Comparison of ENCODE assay signal across 15 mouse cellular contexts in the genomic region with DNA sequence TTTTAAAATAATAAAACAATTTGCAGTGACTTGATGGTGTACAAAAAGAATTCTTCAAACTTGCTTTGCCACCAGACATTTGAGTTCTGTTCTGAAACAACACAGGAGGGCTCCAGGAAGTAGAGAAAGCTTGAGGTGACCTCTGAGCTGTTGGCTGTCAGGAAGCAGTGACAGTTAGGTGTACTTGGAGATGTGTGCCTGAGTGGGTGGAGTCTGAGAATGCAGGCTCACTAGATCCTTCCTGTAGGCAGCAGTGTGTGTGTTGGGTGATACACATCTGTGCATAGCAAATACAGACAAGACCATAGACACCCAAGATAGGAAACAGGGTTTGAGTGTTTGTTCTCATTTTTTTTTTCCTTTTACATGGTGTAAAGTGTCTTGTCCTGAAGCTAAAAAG. TPM values are rescaled to one million over a fixed set of nuclear protein-coding genes. Genes with fewer than 3 reads are reported as not detected.
DNase-seq lines count a peak whose midpoint lies in the region; ATAC-seq and TF ChIP-seq lines count a peak whose summit lies in the region.
"Had no signal": no experiment of that assay in that cellular context is flagged by ENCODE, and none has a peak within 500 bp of the region (broad histone marks: within the 10 kb centered on the region; RNA-seq: fewer than 3 reads in every experiment).

No protein-coding gene starts in this region.

- no peak overlapping the region for H3K4me2 ChIP-seq in intestine, embryonic 15.5 days (replicated peaks)
- H3K4me2 ChIP-seq in intestine, postnatal 0 days (replicated peaks; ENCODE audit: low read depth), result no peak overlapping the region

- ATAC-seq in intestine, embryonic 15.5 days, result peak; percentile 63; the same call in 1 of the 2 replicates
- no peak for ATAC-seq in intestine, postnatal 0 days
- ATAC-seq in common myeloid progenitor, adult 5-6 weeks (replicated peaks; ENCODE audit: low read depth, poor library complexity, severe bottlenecking), result peak; percentile 54
- no peak for ATAC-seq in monocyte, adult 5-6 weeks (replicated peaks; ENCODE audit: insufficient number of reproducible peaks, low FRiP score, low TSS enrichment, poor library complexity, severe bottlenecking)
- ATAC-seq: forebrain, embryonic 16.5 days had no signal

- no peaks in the 10 kb centered on the region for H3K4me1 ChIP-seq in intestine, embryonic 15.5 days (replicated peaks)
- H3K4me1 ChIP-seq in intestine, postnatal 0 days (replicated peaks; ENCODE audit: control insufficient read depth, insufficient read depth, low read length), result no peaks in the 10 kb centered on the region
- H3K4me1 ChIP-seq in lung, adult 2 months (ENCODE audit: control insufficient read depth, insufficient read depth, low read length), result no peaks in the 10 kb centered on the region

- H3K9ac ChIP-seq in intestine, embryonic 15.5 days, result no peak overlapping the region
- H3K9ac ChIP-seq in intestine, postnatal 0 days (ENCODE audit: low read depth, low read length), result no peak overlapping the region

- no peak for TF ChIP-seq CTCF in intestine, postnatal 0 days (IDR thresholded peaks at IDR 0.05; ENCODE audit: low read depth)
- no peak for TF ChIP-seq CTCF in lung, adult 2 months (IDR thresholded peaks at IDR 0.05; ENCODE audit: insufficient read depth, low read length)

- no peaks in the 10 kb centered on the region for H3K36me3 ChIP-seq in intestine, embryonic 15.5 days
- no peaks in the 10 kb centered on the region for H3K36me3 ChIP-seq in intestine, postnatal 0 days (ENCODE audit: control insufficient read depth, insufficient read depth)

- no peaks in the 10 kb centered on the region for H3K27me3 ChIP-seq in intestine, embryonic 15.5 days (replicated peaks)
- no peaks in the 10 kb centered on the region for H3K27me3 ChIP-seq in intestine, postnatal 0 days (replicated peaks; ENCODE audit: control insufficient read depth, insufficient read depth, low read length)

- no peaks in the 10 kb centered on the region for H3K9me3 ChIP-seq in intestine, embryonic 15.5 days
- no peaks in the 10 kb centered on the region for H3K9me3 ChIP-seq in intestine, postnatal 0 days (ENCODE audit: control insufficient read depth)

- DNase-seq in naive thymus-derived CD4-positive, alpha-beta T cell, adult 2 months (ENCODE audit: low read depth), result peak; percentile 50
- DNase-seq in thymus, postnatal 4 days, result peak; percentile 58
- DNase-seq in adrenal gland, adult 18-20 months (ENCODE audit: low spot score in 2 of 2), result no peak
- no peak for DNase-seq in lung, adult 2 months
- DNase-seq: cerebellum, postnatal 10 days; gastrocnemius, adult 2 months; heart, postnatal 36 days; kidney, postnatal 10 days; lung, postnatal 10 days; midbrain, embryonic 14.5 days had no signal

- TF ChIP-seq POLR2A in lung, adult 2 months (IDR thresholded peaks at IDR 0.05; ENCODE audit: borderline replicate concordance, extremely low read depth, low read depth, low read length), result no peak

- no peak overlapping the region for H3K4me3 ChIP-seq in intestine, embryonic 15.5 days (replicated peaks)
- no peak overlapping the region for H3K4me3 ChIP-seq in intestine, postnatal 0 days (ENCODE audit: low read depth, low read length)
- no peak overlapping the region for H3K4me3 ChIP-seq in lung, adult 2 months (replicated peaks; ENCODE audit: extremely low read depth, low read depth, low read length)
- H3K4me3 ChIP-seq: gastrocnemius, adult 2 months had no signal

- H3K27ac ChIP-seq in intestine, embryonic 15.5 days, result no peak overlapping the region
- no peak overlapping the region for H3K27ac ChIP-seq in intestine, postnatal 0 days (ENCODE audit: low read depth, low read length)
- H3K27ac ChIP-seq: gastrocnemius, adult 2 months had no signal

RNA-seq across cellular contexts. Expression of gene Fmc1, which starts 20.5 kb away (rescaled TPM):
- 170 and 176 TPM in 2 replicates for polyA plus RNA-seq in intestine, embryonic 15.5 days (2015; fragmentation: Nextera tagmentation; extraction: Ambion mirVana)
- polyA plus RNA-seq in intestine, postnatal 0 days (2015; fragmentation: Nextera tagmentation; extraction: Ambion mirVana), result 129 TPM in 2 replicates
- 11.7 and 47.1 TPM in 2 replicates for total RNA-seq in common myeloid progenitor, adult 5-6 weeks (2017)
- total RNA-seq in adrenal gland, adult 18-20 months (2021), result 100 to 1,000 TPM; 109 to 148 TPM
- 147 and 171 TPM in 2 replicates for polyA plus RNA-seq in lung, adult 2 months (2012; rRNA removed)
- total RNA-seq in monocyte, adult 5-6 weeks (2017), result 13.5 to 17.0 TPM (median 13.7 TPM) in 3 replicates

RNA-seq across cellular contexts. Expression of gene Luc7l2, which starts 38.3 kb away (rescaled TPM):
- 29.2 and 29.6 TPM in 2 replicates for polyA plus RNA-seq in intestine, embryonic 15.5 days (2015; fragmentation: Nextera tagmentation; extraction: Ambion mirVana)
- polyA plus RNA-seq in intestine, postnatal 0 days (2015; fragmentation: Nextera tagmentation; extraction: Ambion mirVana), result 26.4 and 46.6 TPM in 2 replicates
- total RNA-seq in common myeloid progenitor, adult 5-6 weeks (2017), result 284 and 303 TPM in 2 replicates
- total RNA-seq in adrenal gland, adult 18-20 months (2021), result 100 to 1,000 TPM; 118 to 152 TPM
- polyA plus RNA-seq in lung, adult 2 months (2012; rRNA removed), result 33.6 and 39.0 TPM in 2 replicates
- 295 to 500 TPM (median 307 TPM) in 3 replicates for total RNA-seq in monocyte, adult 5-6 weeks (2017)

Comparison
In these comparisons a context has a peak if more than half of its experiments do, and no peak if none do; other contexts are left out.
1. ATAC-seq: peak in intestine, embryonic 15.5 days (single experiment) and common myeloid progenitor, adult 5-6 weeks (single experiment); none in intestine, postnatal 0 days (single experiment) and monocyte, adult 5-6 weeks (single experiment).
2. DNase-seq: peak in naive thymus-derived CD4-positive, alpha-beta T cell, adult 2 months (single experiment) and thymus, postnatal 4 days (single experiment); none in adrenal gland, adult 18-20 months (0 of 2) and lung, adult 2 months (single experiment).